Mouse (Mus musculus) small intestine, adult 2 months (tissue): Measurements from ENCODE around the gene Cphx3. TPM values are rescaled to one million over a fixed set of nuclear protein-coding genes. Genes with fewer than 3 reads are reported as not detected.
"Not testable (repeated sequence)": the region's sequence is repeated elsewhere in the genome, so short reads cannot be mapped to it uniquely, and the experiment has no call there.

Source experiments
- H3K27ac ChIP-seq: fragments of 200-500 bp; 2 replicates; pipeline ENCODE4 v1.5.1; 2012; ENCODE audit warnings: low read depth, low read length, control low read depth, inconsistent platforms; ENCODE audit not compliant: insufficient read depth
- H3K27me3 ChIP-seq: fragments of 200-500 bp; 2 replicates; pipeline ENCODE4 v1.6.1; 2012; ENCODE audit warnings: mild to moderate bottlenecking, moderate library complexity, low read length, inconsistent platforms; ENCODE audit not compliant: control insufficient read depth, insufficient read depth
- H3K36me3 ChIP-seq: fragments of 200-500 bp; 2 replicates; pipeline ENCODE4 v1.6.1; 2012; ENCODE audit warnings: mild to moderate bottlenecking, low read length, control low read depth, inconsistent platforms; ENCODE audit not compliant: control insufficient read depth, insufficient read depth
- H3K4me1 ChIP-seq: fragments of 200-500 bp; 2 replicates; pipeline ENCODE4 v1.6.1; 2012; ENCODE audit warnings: low read length, inconsistent platforms, mixed read lengths; ENCODE audit not compliant: control insufficient read depth, insufficient read depth, insufficient read length
- H3K4me3 ChIP-seq: fragments of 200-500 bp; 2 replicates; pipeline ENCODE4 v1.5.1; 2012; ENCODE audit warnings: low read depth, mild to moderate bottlenecking, control low read depth, inconsistent platforms, low read length, moderate library complexity
- WGBS: fragments of 180-500 bp; shearing (Covaris S2); methylation state at CpG from one replicate; pipeline ENCODE4 v1.1.7; 2018; 5-methylcytosine and 5-hydroxymethylcytosine counted together
- polyA plus RNA-seq: library from polyadenylated mRNA; depleted of rRNA; stranded (reverse); fragments of >200 nt; gene quantifications from 2 replicates; pipeline ENCODE4 v1.2.3, GENCODE M21; 2012

The Cphx3 gene
- polyA plus RNA-seq, 1 experiment = not detected

DNA sequence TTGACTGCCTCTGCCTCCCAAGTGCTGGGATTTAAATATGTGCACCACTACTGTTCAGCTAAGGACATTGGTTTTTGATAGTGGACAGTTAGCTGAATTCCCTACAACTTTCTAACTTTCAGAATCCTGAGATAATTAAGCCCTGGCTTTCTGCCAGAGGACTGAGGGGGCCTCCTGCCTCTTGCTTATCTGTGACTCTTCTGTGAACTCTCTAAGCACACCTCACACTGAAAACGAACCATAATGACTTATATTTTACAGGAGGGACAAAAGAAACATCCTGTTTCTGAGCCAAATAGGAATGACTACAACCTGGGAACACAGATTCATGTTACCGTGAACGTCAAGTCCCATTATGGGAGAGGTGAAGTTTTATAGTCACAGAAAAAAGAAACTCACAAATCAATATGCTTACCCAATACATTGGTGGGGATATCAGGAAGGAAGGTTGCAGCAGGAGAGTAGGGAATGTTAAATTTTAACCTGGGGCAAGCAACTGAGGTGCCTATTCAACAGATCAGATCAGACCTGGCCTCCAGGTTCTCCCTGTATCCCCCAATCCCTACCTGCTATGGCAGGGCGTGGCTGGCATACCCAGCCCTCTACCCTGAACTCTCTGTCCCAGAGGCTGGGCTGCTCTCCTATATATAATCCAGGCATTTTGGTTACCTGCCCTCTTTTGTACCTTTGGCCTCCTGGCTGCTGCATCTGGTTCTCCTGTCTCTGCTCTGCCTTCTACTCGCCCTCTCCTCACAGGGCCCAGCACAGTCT lies 5.3 kb upstream of the Cphx3 start:
- not testable (repeated sequence) for H3K27ac ChIP-seq, H3K36me3 ChIP-seq, H3K27me3 ChIP-seq, H3K4me3 ChIP-seq, H3K4me1 ChIP-seq
- no CpG with 5 or more reads among the region's 5 CpGs for WGBS

DNA sequence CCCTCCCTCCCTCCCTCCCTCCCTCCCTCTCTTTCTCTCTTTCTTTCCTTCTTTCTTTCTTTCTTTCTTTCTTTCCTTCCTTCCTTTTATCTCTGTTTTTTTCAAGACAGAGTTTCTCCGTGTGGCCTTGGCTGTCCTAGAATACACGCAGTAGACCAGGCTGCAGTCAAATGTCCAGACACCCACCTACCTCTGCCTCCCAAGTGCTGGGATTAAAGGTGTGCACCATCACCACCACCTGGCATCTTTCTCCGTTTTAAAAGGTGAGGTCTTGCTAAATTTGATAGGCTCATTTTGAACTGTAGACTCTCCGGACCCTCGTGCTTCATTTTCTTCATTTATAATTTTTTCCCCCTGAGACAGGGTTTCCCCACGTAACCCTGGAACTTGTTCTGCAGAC lies 881 bp upstream of the Cphx3 start, which contains the start of gene Cphx2:
Cphx2 (plus strand) TSS at position 301 of the 400 bp plus-strand sequence.
- not testable (repeated sequence) for H3K4me1 ChIP-seq, H3K36me3 ChIP-seq, H3K27me3 ChIP-seq, H3K4me3 ChIP-seq, H3K27ac ChIP-seq
- no CpG with 5 or more reads among the region's 6 CpGs for WGBS

DNA sequence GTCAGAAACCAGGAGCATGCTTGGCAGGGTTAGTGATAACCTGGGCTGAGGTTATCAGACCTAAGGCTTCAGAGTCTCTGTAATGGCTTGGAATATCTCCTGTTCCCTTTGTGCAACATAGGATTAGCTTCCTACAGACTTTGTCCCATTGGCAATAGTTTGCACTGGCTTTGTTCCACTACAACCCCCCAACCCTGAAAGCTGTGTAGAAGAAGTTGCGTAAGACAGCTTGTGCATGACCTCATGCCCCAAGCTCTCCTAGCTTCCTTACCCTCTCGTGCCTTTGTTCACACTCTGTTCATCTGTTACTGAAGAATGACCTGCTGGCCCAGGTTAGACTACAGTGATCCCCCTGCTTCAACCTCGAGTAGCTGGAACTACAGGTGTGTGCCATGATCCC lies 15.5 kb downstream of the Cphx3 start:
- WGBS = no CpG with 5 or more reads among the region's 3 CpGs
- H3K4me3 ChIP-seq = not testable (repeated sequence)

GRCm38 (mm10) chr14:26118150-26118549 lies 36.1 kb downstream of the Cphx3 start, which contains the start of gene Duxbl2:
Gene Duxbl2, plus strand, starts transcription at chr14:26118349.
- no CpG with 5 or more reads among the region's 7 CpGs for WGBS
- H3K4me3 ChIP-seq, H3K4me1 ChIP-seq, H3K27me3 ChIP-seq, H3K27ac ChIP-seq, H3K36me3 ChIP-seq: not testable (repeated sequence)

More for the DNA sequence above, 15.5 kb downstream of the Cphx3 start:
- H3K36me3 ChIP-seq, H3K27me3 ChIP-seq, H3K27ac ChIP-seq, H3K4me1 ChIP-seq: not testable (repeated sequence)

DNA sequence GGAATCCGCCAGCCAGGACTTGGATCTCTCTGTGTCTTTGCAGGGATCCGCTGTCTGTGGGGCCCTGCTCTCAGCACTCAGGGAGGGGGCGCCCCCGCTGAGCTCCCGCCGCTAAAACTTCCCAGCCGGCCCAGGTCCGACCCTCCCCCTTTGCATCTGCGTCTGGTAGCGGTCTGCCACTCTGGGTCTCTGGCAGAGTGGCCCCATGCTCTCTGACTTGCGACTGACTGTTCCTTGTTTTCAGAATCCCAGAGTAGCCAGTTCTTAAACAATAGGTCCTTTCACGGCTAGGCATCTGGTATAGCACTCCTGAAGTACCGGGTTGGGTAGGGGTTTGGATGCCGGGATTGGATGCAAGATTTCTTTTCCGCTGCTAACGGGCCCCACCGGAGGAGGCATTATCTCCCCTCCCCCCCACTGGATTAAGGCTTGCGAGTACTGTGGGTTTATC lies 36.5 kb downstream of the Cphx3 start:
- no CpG with 5 or more reads among the region's 18 CpGs for WGBS
- not testable (repeated sequence) for H3K36me3 ChIP-seq, H3K4me3 ChIP-seq, H3K4me1 ChIP-seq, H3K27me3 ChIP-seq, H3K27ac ChIP-seq

- H3K36me3 ChIP-seq, H3K4me3 ChIP-seq, H3K27me3 ChIP-seq, H3K4me1 ChIP-seq, H3K27ac ChIP-seq: not testable (repeated sequence)
- no CpG with 5 or more reads among the region's 7 CpGs for WGBS
Measured at GRCm38 (mm10) chr14:26119095-26119494, 37.0 kb downstream of the Cphx3 start.

DNA sequence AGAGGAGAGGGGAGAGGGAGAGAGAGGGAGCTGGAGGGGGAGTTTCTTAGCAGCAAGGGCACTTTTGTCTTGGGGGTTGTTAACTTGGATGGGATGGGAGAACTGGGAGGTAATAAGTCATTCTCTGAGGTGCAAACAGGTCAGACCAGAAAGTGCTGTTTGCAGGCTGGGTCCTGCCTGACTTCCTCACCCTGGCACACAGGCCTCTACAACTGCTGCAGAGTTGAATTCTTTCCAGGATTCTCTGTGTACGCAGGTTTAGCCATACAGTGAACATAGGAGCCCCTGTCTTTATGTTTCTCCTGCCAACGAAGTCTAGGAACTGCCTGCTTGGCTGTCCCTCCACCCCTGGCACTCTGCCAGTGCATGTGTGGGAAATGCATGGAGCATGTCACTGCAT lies 65.0 kb downstream of the Cphx3 start:
- WGBS = no CpG with 5 or more reads among the region's 2 CpGs
- H3K27ac ChIP-seq, H3K27me3 ChIP-seq, H3K36me3 ChIP-seq, H3K4me1 ChIP-seq, H3K4me3 ChIP-seq: not testable (repeated sequence)

- not testable (repeated sequence) for H3K27ac ChIP-seq, H3K36me3 ChIP-seq, H3K27me3 ChIP-seq, H3K4me1 ChIP-seq, H3K4me3 ChIP-seq
- WGBS = no CpG with 5 or more reads among the region's 7 CpGs
Measured at GRCm38 (mm10) chr14:26156032-26156431, 73.9 kb downstream of the Cphx3 start.

GRCm38 (mm10) chr14:26161156-26161555 lies 79.1 kb downstream of the Cphx3 start:
- not testable (repeated sequence) for H3K4me1 ChIP-seq

DNA sequence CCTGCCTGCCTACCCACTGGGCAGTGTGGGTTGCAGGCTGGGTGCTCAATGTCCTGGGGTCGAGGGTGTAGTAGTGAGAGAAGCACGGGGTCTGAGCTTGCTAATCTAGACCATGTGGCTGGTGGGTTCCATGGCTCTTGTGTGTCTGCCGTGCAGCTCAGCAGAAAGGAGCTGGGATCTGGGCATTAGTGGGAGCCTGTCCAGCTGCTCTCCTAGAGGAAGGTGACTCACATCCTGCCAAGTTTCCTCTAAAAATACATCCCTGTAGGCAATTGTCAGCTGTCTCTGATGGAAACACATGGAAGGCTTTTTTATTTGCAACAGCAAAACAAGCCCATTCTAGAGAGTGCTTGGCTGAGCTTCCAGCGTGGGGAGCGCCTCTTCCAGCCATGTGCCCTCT lies 80.3 kb downstream of the Cphx3 start:
- H3K4me3 ChIP-seq, H3K27ac ChIP-seq, H3K4me1 ChIP-seq, H3K27me3 ChIP-seq, H3K36me3 ChIP-seq: not testable (repeated sequence)
- no CpG with 5 or more reads among the region's 5 CpGs for WGBS

More at GRCm38 (mm10) chr14:26161156-26161555, 79.1 kb downstream of the Cphx3 start:
- no CpG with 5 or more reads among the region's 9 CpGs for WGBS
- H3K27me3 ChIP-seq, H3K4me3 ChIP-seq, H3K27ac ChIP-seq, H3K36me3 ChIP-seq: not testable (repeated sequence)

- WGBS = no CpG with 5 or more reads among the region's 12 CpGs
- not testable (repeated sequence) for H3K4me3 ChIP-seq
Measured at GRCm38 (mm10) chr14:26165266-26165665, 83.2 kb downstream of the Cphx3 start.

DNA sequence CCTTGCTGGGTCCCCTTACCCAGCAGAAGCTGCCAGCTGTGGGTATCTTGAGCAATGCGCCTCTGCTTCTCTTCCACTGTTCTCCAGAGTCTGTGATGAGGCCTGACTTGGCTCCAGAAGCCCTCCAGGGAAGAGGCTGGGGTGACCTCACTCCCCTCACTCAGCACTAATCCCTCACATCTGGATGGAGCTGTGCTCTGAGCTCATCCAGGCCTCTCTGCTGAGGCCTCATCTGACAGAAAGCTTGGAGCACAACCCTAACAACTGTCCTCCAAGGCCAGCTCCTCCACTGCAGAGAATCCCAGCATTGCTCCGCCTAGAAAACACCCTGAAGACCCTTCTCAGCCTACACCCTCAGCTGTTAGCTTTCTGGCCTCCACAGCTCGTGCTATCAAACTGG lies 91.9 kb downstream of the Cphx3 start:
- H3K4me3 ChIP-seq, H3K4me1 ChIP-seq, H3K36me3 ChIP-seq, H3K27me3 ChIP-seq, H3K27ac ChIP-seq: not testable (repeated sequence)
- WGBS = no CpG with 5 or more reads among the region's 3 CpGs

More at GRCm38 (mm10) chr14:26165266-26165665, 83.2 kb downstream of the Cphx3 start:
- not testable (repeated sequence) for H3K27ac ChIP-seq, H3K36me3 ChIP-seq, H3K27me3 ChIP-seq, H3K4me1 ChIP-seq
